Mouse (Mus musculus) left cerebral cortex, adult 2 months (tissue): ENCODE measurements around the gene Cyp4f16. TPM values are rescaled to one million over a fixed set of nuclear protein-coding genes. Genes with fewer than 3 reads are reported as not detected.
A peak's percentile ranks its signal among the peaks of the same experiment; 100 is the strongest.
"Not testable (repeated sequence)": the region's sequence is repeated elsewhere in the genome, so short reads cannot be mapped to it uniquely, and the experiment has no call there.

Experiments
- DNase-seq, 2 experiments: peaks; one replicate each; pipeline ENCODE4 v3.0.0; 2021 to 2022; ENCODE audit warnings: low spot score in 2 of 2, mixed read lengths in 1 of 2; ENCODE audit errors: extremely low spot score in 1 of 2
- H3K27ac ChIP-seq: fragments of 200-600 bp; 2 replicates; pipeline ENCODE4 v1.8.1; 2022
- H3K4me3 ChIP-seq: fragments of 200-600 bp; 2 replicates; pipeline ENCODE4 v1.8.1; 2022
- CTCF ChIP-seq: fragments of 200-600 bp; IDR thresholded peaks from 2 replicates; pipeline ENCODE4 v1.8.1; 2022; ENCODE audit warnings: antibody characterized with exemption, mild to moderate bottlenecking, moderate library complexity
- intact Hi-C: fragments of 180-260 bp; cut with DNase I; formaldehyde crosslinking; loops from one replicate; pipeline ENCODE4 v1.15.1; 2025
- total RNA-seq, 2 experiments: library from RNA; stranded (reverse); gene quantifications; 2 replicates each; pipeline ENCODE4 v1.2.3; 2021

Gene Cyp4f16
- total RNA-seq, 2 experiments from 2014 or later, result 6.0 to 6.1 TPM

DNA sequence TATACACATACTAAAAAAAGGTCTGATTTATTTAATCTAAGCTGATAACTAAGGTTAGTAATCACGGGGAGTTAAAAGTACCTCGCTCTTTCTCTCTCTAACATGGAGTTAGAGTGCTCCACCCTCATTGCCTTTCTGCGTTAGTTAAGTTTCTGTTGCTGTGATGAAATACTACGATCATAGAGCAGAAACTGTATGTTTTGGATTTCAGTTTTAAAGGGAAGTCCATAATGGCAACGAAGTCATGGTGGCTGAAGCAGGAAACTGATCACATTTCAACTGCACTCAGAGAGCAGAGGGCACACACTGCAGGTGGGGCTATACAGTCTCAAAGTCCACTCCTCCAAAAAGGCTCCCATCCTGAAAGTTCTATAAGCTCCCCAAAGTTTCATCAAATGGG, 13.5 kb upstream of the Cyp4f16 start:
- TF ChIP-seq CTCF, result no peak
- DNase-seq, result no peak
- Histone ChIP-seq H3K27ac (no peak overlapping the region), H3K4me3 (no peak overlapping the region)
- intact Hi-C loops, result no loop called here

DNA sequence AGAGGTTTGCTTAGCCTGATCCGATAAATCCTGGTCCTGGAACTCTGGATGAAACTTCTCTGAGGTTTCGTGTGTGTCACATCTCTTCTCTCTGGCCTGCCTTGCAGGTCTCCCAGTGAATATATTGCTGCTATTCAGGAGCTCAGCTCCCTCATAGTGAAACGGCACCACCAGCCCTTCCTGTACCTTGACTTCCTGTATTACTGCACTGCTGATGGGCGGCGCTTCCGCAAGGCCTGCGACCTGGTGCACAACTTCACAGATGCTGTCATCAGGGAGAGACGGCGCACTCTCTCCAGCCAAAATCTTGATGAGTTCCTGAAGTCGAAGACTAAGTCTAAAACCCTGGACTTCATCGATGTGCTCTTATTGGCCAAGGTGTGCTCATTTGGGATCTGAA, 12.5 kb upstream of the Cyp4f16 start:
- no peak for TF ChIP-seq CTCF
- Histone ChIP-seq H3K4me3 (no peak overlapping the region), H3K27ac (no peak overlapping the region)
- DNase-seq, result no peak
- intact Hi-C loops, result no loop called here

DNA sequence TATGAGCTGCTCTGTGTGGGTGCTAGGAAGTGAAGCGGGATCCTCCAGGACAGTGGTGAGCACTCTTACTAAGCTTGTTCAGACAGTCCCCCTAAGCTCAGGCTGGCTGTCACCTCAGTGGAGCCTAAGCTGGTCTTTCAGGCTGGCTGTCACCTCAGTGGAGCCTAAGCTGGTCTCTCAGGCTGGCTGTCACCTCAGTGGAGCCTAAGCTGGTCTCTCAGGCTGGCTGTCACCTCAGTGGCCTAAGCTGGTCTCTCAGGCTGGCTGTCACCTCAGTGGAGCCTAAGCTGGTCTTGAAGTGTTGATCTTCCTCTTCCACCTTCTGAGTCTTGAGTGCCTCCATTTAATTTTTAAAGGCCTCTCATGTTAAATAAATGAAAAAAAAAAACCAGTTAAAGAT, 10.0 kb upstream of the Cyp4f16 start:
- not testable (repeated sequence) for H3K27ac ChIP-seq, H3K4me3 ChIP-seq, DNase-seq
- intact Hi-C loops, result loop anchor here (5.0 kb wide), 1 partner anchor 426 kb away; no protein-coding TSS in a partner anchor

DNA sequence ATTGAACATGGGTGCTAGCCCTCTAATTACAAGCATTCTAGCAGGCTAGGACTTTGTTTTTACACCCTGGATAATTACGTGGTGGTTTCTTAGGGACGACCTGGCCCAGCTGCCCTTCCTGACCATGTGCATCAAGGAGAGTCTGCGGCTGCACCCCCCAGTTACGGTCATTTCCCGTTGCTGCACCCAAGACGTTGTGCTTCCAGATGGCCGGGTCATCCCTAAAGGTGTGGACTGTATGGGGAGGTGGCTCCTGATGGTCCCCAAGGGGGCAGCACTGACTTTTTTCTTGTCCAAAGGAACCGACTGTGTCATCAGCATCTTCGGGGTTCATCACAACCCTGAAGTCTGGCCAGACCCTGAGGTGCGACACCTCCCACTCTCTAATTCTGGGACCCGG, 8.6 kb upstream of the Cyp4f16 start:
- TF ChIP-seq CTCF, result no peak
- intact Hi-C loops, result loop anchor here (5.0 kb wide), 1 partner anchor 425 kb away; no protein-coding TSS in a partner anchor
- Histone ChIP-seq H3K27ac (no peak overlapping the region), H3K4me3 (no peak overlapping the region)
- DNase-seq, result no peak

DNA sequence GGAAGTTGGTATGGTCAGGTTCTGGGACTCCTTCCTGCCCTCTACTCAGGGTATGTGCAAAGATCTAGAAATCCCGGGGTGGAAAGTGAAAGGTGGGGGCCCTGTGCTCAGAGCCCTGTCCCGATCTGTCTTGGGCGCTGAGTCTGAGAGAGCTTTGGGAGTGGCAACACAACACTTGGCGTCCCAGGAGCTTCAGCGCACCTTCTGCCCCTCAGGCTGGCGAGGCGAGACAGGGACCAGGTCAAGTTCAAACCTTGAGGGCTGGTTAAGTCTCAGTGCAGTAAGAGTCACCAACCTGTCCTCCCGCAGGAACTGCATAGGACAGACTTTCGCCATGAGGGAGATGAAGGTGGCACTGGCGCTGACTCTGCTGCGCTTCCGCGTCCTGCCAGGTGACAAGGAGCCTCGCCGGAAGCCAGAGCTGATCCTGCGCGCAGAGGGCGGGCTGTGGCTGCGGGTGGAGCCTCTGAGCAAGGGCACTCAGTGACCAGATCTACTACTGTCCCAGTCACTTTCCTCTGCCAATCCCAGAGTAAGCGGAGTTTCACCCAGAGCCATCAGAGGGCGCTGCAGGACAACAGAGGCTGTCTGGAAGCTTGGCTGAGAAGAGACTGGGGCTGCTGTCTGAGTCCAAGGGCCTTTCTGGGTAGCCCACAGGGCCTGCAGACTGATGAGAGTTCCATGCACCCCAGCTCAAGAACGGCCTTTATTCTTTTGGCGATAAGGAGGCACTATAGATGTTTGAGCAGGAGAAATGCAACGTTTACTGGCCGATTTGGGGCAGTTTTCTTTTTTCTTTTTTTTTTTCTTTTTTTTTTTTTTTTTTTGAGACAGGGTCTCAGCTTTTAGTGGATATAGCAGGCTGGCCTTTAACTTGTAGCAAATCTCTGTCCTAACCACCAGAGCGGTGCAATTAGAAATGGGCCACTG, 7.7 kb upstream of the Cyp4f16 start:
- H3K4me3 ChIP-seq, result peak overlapping the region; percentile 7; the same call in 1 of the 2 replicates
- intact Hi-C loops, result loop anchor here (5.0 kb wide), 1 partner anchor 424 kb away; no protein-coding TSS in a partner anchor
- TF ChIP-seq CTCF, result peak; percentile 81
- peak; percentile 78 to 82 for DNase-seq
- no peak overlapping the region for H3K27ac ChIP-seq

DNA sequence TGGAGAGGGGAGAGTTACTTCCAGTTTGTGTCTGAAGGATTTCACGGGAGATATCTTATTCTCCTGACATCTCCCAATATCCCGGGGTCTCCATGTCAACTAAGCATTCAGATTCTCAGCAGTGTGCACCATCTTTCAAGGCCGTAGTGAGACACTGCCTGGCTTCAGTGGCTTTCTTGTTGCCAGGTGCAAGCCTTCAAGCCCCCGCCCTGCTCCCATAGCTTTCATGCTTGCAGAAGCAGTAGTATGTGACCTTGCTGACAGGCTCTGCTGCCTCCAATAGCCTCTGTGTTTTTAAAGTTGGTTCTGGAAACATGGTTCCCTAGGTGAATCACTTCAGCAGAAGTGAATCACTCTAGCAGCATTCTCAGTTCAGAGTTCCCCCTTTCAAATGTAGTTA, 4.0 kb upstream of the Cyp4f16 start:
- intact Hi-C loops, H3K4me3 ChIP-seq, DNase-seq, H3K27ac ChIP-seq: not testable (repeated sequence)

DNA sequence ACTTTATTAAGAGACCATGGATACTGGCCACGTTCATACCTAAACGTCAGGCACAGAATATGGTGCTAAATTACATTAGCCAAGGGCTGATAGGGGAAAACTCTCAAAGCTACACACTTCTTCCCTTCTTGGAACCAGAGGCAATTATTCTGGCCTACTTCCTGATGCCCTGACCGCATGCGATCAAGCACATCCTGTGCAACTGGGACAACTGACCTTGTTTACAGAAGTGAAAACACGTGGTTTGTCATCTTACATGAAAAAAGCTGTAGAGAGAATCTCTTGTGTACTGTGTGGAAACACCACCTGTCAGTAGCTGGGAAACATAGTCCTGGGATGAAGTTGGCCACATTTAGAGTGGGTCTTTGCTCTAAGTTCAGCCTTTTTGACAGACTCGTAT, 2.3 kb upstream of the Cyp4f16 start:
- DNase-seq, result no peak
- intact Hi-C loops, result no loop called here
- TF ChIP-seq CTCF, result no peak
- H3K27ac ChIP-seq, result no peak overlapping the region
- H3K4me3 ChIP-seq, result no peak overlapping the region

DNA sequence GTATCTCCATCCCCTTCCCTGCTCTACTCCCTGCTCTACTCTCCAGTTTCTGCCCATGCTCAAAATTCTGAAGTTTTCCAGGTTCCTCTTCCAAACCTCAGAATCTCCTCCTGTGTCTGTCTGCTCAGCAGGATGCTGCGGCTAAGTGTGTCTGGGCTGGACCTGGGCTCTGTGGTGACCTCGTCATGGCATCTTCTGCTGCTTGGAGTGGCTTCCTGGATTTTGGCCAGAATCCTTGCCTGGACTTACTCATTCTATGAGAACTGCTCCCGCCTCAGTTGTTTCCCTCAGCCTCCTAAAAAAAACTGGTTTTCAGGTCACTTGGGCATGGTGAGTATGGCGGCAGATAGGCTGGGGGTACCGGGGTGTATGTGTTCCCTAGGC, 501 bp downstream of the Cyp4f16 start:
- Histone ChIP-seq H3K4me3 (peak overlapping the region; percentile 34), H3K27ac (no peak overlapping the region)
- intact Hi-C loops, result no loop called here
- no peak for DNase-seq
- TF ChIP-seq CTCF, result no peak

DNA sequence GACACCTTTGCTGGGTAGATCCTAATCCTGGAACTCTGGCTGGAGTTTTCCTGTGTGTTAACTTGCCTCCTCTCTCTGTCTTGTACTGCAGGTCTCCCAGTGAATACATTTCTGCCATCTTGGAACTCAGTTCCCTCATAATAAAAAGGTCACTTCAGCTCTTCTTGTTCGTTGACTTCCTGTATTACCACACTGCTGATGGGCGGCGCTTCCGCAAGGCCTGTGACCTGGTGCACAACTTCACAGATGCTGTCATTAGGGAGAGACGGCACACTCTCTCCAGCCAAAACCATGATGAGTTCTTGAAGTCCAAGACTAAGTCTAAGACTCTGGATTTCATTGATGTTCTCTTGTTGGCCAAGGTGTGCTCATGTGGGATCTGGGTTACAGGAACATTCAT, 8.4 kb downstream of the Cyp4f16 start:
- H3K4me3 ChIP-seq, intact Hi-C loops, DNase-seq, H3K27ac ChIP-seq: not testable (repeated sequence)

DNA sequence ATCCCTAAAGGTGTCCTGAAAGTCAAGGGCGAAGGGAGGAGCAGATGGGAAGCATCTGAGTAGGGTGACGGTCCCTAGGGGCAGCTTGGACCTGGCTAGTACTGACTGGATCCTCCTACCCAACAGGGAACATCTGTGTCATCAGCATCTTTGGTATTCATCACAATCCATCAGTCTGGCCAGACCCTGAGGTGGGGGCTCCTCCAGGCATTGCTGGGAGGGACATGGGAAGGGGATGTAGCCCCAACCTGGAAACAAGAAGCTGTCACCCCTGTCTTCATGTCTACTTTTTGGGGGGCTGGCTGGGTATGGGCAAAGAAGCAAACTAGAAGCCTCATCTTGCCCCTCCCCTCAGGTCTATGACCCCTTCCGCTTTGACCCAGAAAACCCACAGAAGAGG, 14.0 kb downstream of the Cyp4f16 start:
- intact Hi-C loops, H3K4me3 ChIP-seq, DNase-seq, H3K27ac ChIP-seq: not testable (repeated sequence)

DNA sequence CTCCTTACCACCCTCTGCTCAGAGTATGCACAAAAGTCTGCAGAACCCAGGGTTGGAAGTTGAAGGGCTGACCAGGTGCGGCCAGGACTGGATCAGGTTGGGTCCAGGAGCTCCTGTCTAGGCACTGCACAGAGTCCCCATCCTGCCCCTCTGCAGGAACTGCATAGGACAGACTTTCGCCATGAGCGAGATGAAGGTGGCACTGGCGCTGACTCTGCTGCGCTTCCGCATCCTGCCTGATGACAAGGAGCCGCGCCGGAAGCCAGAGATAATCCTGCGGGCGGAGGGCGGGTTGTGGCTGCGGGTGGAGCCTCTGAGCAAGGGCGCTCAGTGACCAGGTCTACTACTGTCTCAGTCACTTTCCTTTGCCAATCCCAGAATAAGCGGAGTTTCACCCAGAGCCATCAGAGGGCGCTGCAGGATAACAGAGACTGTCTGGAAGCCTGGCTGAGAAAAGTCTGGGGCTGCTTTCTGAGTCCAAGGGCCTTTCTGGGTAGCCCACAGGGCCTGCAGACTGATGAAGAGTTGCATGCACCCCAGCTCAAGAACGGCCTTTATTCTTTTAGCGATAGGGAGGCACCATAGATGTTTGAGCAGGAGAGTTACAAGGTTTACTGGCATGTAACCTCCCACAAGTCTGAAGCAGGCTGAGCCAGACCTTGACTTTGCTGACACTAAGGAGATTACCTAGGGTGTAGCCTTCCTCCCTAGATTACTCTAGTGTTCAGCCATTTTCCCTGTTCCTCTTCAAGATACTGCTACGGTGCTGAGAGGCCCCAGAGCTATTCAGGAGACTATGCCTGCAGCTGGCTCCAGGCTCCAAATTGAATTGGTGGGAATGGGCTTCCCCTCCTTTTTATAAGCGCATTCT, 14.8 kb downstream of the Cyp4f16 start:
- intact Hi-C loops, result loop anchor here (1.0 kb wide), 1 partner anchor 129 kb away; no protein-coding TSS in a partner anchor
- DNase-seq, result peak; percentile 76 to 84
- TF ChIP-seq CTCF, result peak; percentile 76
- peak overlapping the region; percentile 42 for H3K4me3 ChIP-seq
- H3K27ac ChIP-seq, result no peak overlapping the region

DNA sequence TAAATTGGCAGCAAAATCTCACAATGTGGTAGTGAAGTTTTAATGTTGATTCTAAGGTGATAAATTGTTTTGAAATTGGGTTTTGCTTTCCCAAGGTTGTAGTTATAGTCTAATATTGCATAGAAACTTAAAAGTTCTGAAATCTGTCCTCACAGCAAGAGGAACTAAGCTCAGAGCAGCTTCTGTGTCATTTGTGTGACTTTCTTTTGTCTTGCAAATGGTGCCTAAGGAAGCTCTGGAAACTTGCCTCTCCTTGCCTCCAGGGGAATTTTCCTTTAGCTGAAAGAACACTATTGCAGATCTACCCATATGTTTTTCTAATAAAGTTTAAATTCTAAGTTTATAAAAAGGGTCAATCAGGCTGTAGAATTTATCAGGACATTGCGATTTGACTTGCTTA, 16.7 kb downstream of the Cyp4f16 start:
- intact Hi-C loops, H3K4me3 ChIP-seq, DNase-seq, H3K27ac ChIP-seq: not testable (repeated sequence)

DNA sequence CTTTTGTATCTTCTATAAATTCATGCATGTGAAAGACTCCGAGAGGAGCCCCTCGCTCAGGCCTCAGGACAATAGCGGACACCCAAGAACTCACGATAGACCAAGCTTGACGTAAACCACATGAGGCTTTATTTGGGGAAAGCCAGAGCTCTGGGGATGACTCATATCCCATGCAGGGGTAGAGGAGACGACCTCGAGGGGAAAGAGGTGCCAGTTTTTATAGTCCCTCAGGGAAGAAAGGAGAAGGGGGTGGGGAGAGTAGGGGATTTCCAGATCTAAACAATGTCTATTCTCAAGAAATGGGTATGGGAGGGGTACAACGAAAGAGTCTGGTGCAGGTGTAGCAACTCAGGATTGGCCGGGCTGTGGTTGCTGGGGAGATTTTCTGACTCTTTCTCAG, 18.0 kb downstream of the Cyp4f16 start:
- intact Hi-C loops, H3K4me3 ChIP-seq, H3K27ac ChIP-seq, DNase-seq: not testable (repeated sequence)

DNA sequence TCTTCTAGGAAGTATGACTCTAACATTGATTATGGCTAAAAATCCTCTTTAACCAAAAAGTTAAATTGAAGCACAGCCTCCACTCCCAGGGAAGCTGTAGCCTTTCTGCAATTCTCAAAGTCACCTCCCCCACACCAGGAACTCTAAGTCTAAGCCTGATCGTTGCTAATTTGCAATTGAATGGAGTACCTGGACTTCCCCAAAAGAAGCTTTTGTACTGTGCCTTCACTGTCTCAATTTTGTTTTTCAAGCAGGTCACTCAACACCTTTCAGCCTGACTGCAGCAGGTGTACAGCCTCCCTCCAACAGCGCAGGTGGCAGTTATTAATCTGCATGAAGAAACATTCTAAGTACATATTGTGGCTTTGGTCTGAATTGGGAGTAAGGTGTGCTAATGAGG, 26.9 kb downstream of the Cyp4f16 start:
- H3K4me3 ChIP-seq, H3K27ac ChIP-seq, intact Hi-C loops, DNase-seq: not testable (repeated sequence)

DNA sequence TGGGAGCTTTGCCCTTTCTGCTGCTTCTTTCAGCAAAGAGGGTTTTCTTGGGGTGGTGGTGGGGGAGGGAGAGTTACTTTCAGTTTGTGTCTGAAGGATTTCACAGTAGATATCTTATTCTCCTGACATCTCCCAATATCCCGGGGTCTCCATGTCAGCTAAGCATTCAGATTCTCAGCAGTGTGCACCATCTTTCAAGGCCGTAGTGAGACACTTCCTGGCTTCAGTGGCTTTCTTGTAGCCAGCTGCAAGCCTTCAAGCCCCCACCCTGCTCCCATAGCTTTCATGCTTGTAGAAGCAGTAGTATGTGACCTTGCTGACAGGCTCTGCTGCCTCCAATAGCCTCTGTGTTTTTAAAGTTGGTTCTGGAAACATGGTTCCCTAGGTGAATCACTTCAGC, 36.9 kb downstream of the Cyp4f16 start:
- intact Hi-C loops, H3K27ac ChIP-seq, DNase-seq, H3K4me3 ChIP-seq: not testable (repeated sequence)
